Mouse (Mus musculus) urinary bladder, postnatal 4 days (tissue): ENCODE results near the gene Adgrd1.

ENCODE experiments used
- DNase-seq, 2 experiments: peaks; one replicate each; pipeline ENCODE4 v3.0.0; 2021 to 2022; ENCODE audit warnings: low spot score in 2 of 2

Adgrd1 gene

GRCm38 (mm10) chr5:129155902-129156311 lies 59.4 kb downstream of the Adgrd1 start:
- DNase-seq, result no peak

- no peak for DNase-seq
Measured at GRCm38 (mm10) chr5:129161372-129162051, 65.0 kb downstream of the Adgrd1 start.

GRCm38 (mm10) chr5:129163416-129163815 lies 66.9 kb downstream of the Adgrd1 start:
- no peak for DNase-seq

GRCm38 (mm10) chr5:129164091-129164490 lies 67.5 kb downstream of the Adgrd1 start:
- DNase-seq, result peak; percentile 63 to 64

GRCm38 (mm10) chr5:129164911-129165584 lies 68.5 kb downstream of the Adgrd1 start:
- DNase-seq, result peak in 1 of 2 experiments; percentile 36

- no peak for DNase-seq
Measured at GRCm38 (mm10) chr5:129165595-129165994, 69.0 kb downstream of the Adgrd1 start.

- no peak for DNase-seq
Measured at GRCm38 (mm10) chr5:129169090-129169489, 72.5 kb downstream of the Adgrd1 start.

- DNase-seq, result no peak
Measured at GRCm38 (mm10) chr5:129169567-129169966, 73.0 kb downstream of the Adgrd1 start.

- DNase-seq, result no peak
Measured at GRCm38 (mm10) chr5:129172533-129172932, 76.0 kb downstream of the Adgrd1 start.

GRCm38 (mm10) chr5:129175925-129176324 lies 79.4 kb downstream of the Adgrd1 start:
- no peak for DNase-seq

- peak; percentile 69 to 90 for DNase-seq
Measured at GRCm38 (mm10) chr5:129177697-129178511, 81.4 kb downstream of the Adgrd1 start.

- no peak for DNase-seq
Measured at GRCm38 (mm10) chr5:129179356-129179755, 82.8 kb downstream of the Adgrd1 start.

GRCm38 (mm10) chr5:129179995-129180714 lies 83.6 kb downstream of the Adgrd1 start:
- no peak for DNase-seq

GRCm38 (mm10) chr5:129180715-129181228 lies 84.2 kb downstream of the Adgrd1 start:
- no peak for DNase-seq

- DNase-seq, result no peak
Measured at GRCm38 (mm10) chr5:129181450-129181849, 84.9 kb downstream of the Adgrd1 start.

- no peak for DNase-seq
Measured at GRCm38 (mm10) chr5:129182554-129182953, 86.0 kb downstream of the Adgrd1 start.

- DNase-seq, result no peak
Measured at GRCm38 (mm10) chr5:129186260-129186659, 89.7 kb downstream of the Adgrd1 start.

- DNase-seq, result no peak
Measured at GRCm38 (mm10) chr5:129186926-129187325, 90.4 kb downstream of the Adgrd1 start.

- no peak for DNase-seq
Measured at GRCm38 (mm10) chr5:129189071-129189470, 92.5 kb downstream of the Adgrd1 start.

- DNase-seq, result no peak
Measured at GRCm38 (mm10) chr5:129190077-129190476, 93.5 kb downstream of the Adgrd1 start.

- no peak for DNase-seq
Measured at GRCm38 (mm10) chr5:129196501-129196900, 100.0 kb downstream of the Adgrd1 start.
